Comparison of ENCODE assay signal across 12 mouse cellular contexts in genomic region chr1:154555811-154556210, GRCm38 (mm10).
DNase-seq lines count a peak whose midpoint lies in the region; ATAC-seq and TF ChIP-seq lines count a peak whose summit lies in the region.
"Had no signal": no experiment of that assay in that cellular context is flagged by ENCODE, and none has a peak within 500 bp of the region (broad histone marks: within the 10 kb centered on the region; RNA-seq: fewer than 3 reads in every experiment).

No protein-coding gene starts in this region.

- no peak overlapping the region for H3K9ac ChIP-seq in hindbrain, embryonic 11.5 days (ENCODE audit: low read depth, low read length)
- H3K9ac ChIP-seq in hindbrain, embryonic 12.5 days: no peak overlapping the region
- no peak overlapping the region for H3K9ac ChIP-seq in hindbrain, embryonic 15.5 days
- H3K9ac ChIP-seq: liver, embryonic 15.5 days had no signal

- peak; percentile 19 for DNase-seq in hindbrain, embryonic 11.5 days (ENCODE audit: low spot score)
- peak; percentile 8 for DNase-seq in R1 (ENCODE audit: low read depth, low spot score)
- peak; percentile 72 for DNase-seq in brain, adult 2 months (ENCODE audit: low read depth, low spot score)
- DNase-seq in gastrocnemius, adult 18-20 months (ENCODE audit: low spot score): no peak
- DNase-seq in ovary, adult 18-20 months (ENCODE audit: low spot score): no peak
- no peak for DNase-seq in gastrocnemius, adult 2 months
- DNase-seq: cerebellum, adult 9-11 months; right cerebral cortex, postnatal 14 days had no signal

- no peaks in the 10 kb centered on the region for H3K4me1 ChIP-seq in hindbrain, embryonic 11.5 days (replicated peaks; ENCODE audit: control insufficient read depth, insufficient read depth, low read length)
- peaks cover 5% of the 10 kb centered on the region; the same call in 1 of the 2 replicates for H3K4me1 ChIP-seq in hindbrain, embryonic 12.5 days
- H3K4me1 ChIP-seq in hindbrain, embryonic 15.5 days (replicated peaks): peaks cover 14% of the 10 kb centered on the region
- H3K4me1 ChIP-seq: liver, embryonic 15.5 days had no signal

- no peaks in the 10 kb centered on the region for H3K27me3 ChIP-seq in hindbrain, embryonic 11.5 days (ENCODE audit: control insufficient read depth, insufficient read depth, low read length)
- H3K27me3 ChIP-seq in hindbrain, embryonic 12.5 days: no peaks in the 10 kb centered on the region
- H3K27me3 ChIP-seq in hindbrain, embryonic 15.5 days: no peaks in the 10 kb centered on the region
- H3K27me3 ChIP-seq: CH12.LX; liver, embryonic 15.5 days had no signal

- no peak overlapping the region for H3K4me2 ChIP-seq in hindbrain, embryonic 11.5 days (replicated peaks; ENCODE audit: low read depth, low read length)
- no peak overlapping the region for H3K4me2 ChIP-seq in hindbrain, embryonic 12.5 days (replicated peaks)
- H3K4me2 ChIP-seq in hindbrain, embryonic 15.5 days: no peak overlapping the region
- H3K4me2 ChIP-seq: liver, embryonic 15.5 days had no signal

- no peak for TF ChIP-seq CTCF in gastrocnemius, adult 2 months (IDR thresholded peaks at IDR 0.05)

- H3K27ac ChIP-seq in hindbrain, embryonic 11.5 days (ENCODE audit: low read depth, low read length): no peak overlapping the region
- no peak overlapping the region for H3K27ac ChIP-seq in hindbrain, embryonic 12.5 days
- peak overlapping the region; percentile 50 for H3K27ac ChIP-seq in hindbrain, embryonic 15.5 days (replicated peaks)
- no peak overlapping the region for H3K27ac ChIP-seq in gastrocnemius, adult 2 months
- H3K27ac ChIP-seq: liver, embryonic 15.5 days had no signal

- H3K9me3 ChIP-seq in hindbrain, embryonic 11.5 days (ENCODE audit: control insufficient read depth, low read length): no peaks in the 10 kb centered on the region
- H3K9me3 ChIP-seq in hindbrain, embryonic 12.5 days (replicated peaks): no peaks in the 10 kb centered on the region
- no peaks in the 10 kb centered on the region for H3K9me3 ChIP-seq in hindbrain, embryonic 15.5 days
- H3K9me3 ChIP-seq: liver, embryonic 15.5 days had no signal

- intact Hi-C loops in gastrocnemius, adult 2 months (cut with DNase I): no loop called here

- no peak overlapping the region for H3K4me3 ChIP-seq in hindbrain, embryonic 11.5 days (ENCODE audit: low read depth, low read length)
- no peak overlapping the region for H3K4me3 ChIP-seq in hindbrain, embryonic 12.5 days
- no peak overlapping the region for H3K4me3 ChIP-seq in hindbrain, embryonic 15.5 days
- no peak overlapping the region for H3K4me3 ChIP-seq in gastrocnemius, adult 2 months
- H3K4me3 ChIP-seq: liver, embryonic 15.5 days had no signal

- H3K36me3 ChIP-seq in hindbrain, embryonic 11.5 days (ENCODE audit: control insufficient read depth, insufficient read depth, low read length): no peaks in the 10 kb centered on the region
- no peaks in the 10 kb centered on the region for H3K36me3 ChIP-seq in hindbrain, embryonic 12.5 days
- no peaks in the 10 kb centered on the region for H3K36me3 ChIP-seq in hindbrain, embryonic 15.5 days
- H3K36me3 ChIP-seq: liver, embryonic 15.5 days had no signal

- WGBS in hindbrain, embryonic 11.5 days: 54% methylated on average over 1 of the region's 1 CpGs
- 48% methylated on average over 1 of the region's 1 CpGs for WGBS in hindbrain, embryonic 12.5 days
- WGBS in hindbrain, embryonic 15.5 days: 18% methylated on average over 1 of the region's 1 CpGs

- ATAC-seq in hindbrain, embryonic 11.5 days (ENCODE audit: low FRiP score): no peak
- ATAC-seq in hindbrain, embryonic 12.5 days (ENCODE audit: low FRiP score): no peak
- ATAC-seq in hindbrain, embryonic 15.5 days (ENCODE audit: low FRiP score, low read depth): peak; percentile 69; the same call in 1 of the 2 replicates

Comparison
In these comparisons a context has a peak if more than half of its experiments do, and no peak if none do; other contexts are left out.
1. DNase-seq: peak in hindbrain, embryonic 11.5 days (single experiment), R1 (single experiment) and brain, adult 2 months (single experiment); none in gastrocnemius, adult 18-20 months (single experiment), ovary, adult 18-20 months (single experiment) and gastrocnemius, adult 2 months (single experiment).